Mouse (Mus musculus) spleen, adult 18-20 months (tissue): ENCODE measurements at regions not wholly inside any gene's neighbourhood (a gene's known extent, or its start where the extent isn't known, plus 50 kb on each side); places are given as distances from the start of the nearest gene placed in this dataset.
"Not testable (repeated sequence)": the region's sequence is repeated elsewhere in the genome, so short reads cannot be mapped to it uniquely, and the experiment has no call there.

Experiments
- DNase-seq, 2 experiments: peaks; one replicate each; pipeline ENCODE4 v3.0.0; 2022; ENCODE audit warnings: mixed read lengths in 2 of 2

GRCm38 (mm10) chr13:99128979-99129378, 55.6 kb upstream of the Zfp366 start:
- DNase-seq: no peak

DNA sequence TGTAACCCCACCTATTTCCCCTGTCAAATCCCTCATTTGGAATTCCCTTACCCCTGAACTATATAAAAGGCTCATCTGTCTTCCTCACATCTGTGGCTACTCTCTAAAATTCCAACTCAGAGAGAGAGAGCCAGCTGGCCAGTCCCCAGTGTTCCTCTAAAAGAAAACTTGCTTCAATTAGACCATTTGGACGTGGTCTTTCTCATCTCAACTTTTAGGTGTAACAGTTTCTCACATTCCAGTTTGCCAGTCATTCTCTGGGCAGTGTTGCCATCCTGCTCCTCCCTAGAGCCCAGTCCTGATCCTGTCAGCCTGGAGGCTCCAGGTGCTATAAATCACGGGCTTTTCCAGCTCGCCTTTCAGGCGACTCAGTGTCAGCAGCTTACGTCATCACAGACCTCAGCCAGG, 56.3 kb upstream of the Zfp366 start:
- no peak for DNase-seq

- no peak for DNase-seq
These were observed 56.9 kb upstream of the Zfp366 start for GRCm38 (mm10) chr13:99127716-99128115.

DNA sequence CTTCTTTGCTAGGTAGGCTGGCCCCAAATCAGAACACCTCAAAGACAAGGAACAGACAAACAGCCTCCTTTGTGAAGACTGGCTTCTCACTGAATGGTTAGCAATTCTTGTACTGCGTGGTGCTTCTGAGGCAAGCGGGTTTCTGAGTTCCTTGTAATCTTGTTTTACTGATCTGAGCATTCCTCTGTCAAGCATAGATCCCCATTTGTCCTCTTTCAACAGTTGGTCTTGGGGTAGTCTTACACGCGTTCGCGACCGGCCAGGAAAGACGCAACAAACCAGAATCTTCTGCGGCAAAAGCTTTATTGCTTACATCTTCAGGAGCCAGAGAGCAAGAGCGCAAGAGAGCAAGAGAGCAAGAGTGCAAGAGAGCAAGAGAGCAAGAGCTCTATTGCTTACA, 57.7 kb upstream of the Zfp366 start:
- not testable (repeated sequence) for DNase-seq

- no peak for DNase-seq
These were observed 58.1 kb upstream of the Zfp366 start for GRCm38 (mm10) chr13:99126538-99126937.

GRCm38 (mm10) chr13:99125946-99126345, 58.7 kb upstream of the Zfp366 start:
- DNase-seq: no peak

DNA sequence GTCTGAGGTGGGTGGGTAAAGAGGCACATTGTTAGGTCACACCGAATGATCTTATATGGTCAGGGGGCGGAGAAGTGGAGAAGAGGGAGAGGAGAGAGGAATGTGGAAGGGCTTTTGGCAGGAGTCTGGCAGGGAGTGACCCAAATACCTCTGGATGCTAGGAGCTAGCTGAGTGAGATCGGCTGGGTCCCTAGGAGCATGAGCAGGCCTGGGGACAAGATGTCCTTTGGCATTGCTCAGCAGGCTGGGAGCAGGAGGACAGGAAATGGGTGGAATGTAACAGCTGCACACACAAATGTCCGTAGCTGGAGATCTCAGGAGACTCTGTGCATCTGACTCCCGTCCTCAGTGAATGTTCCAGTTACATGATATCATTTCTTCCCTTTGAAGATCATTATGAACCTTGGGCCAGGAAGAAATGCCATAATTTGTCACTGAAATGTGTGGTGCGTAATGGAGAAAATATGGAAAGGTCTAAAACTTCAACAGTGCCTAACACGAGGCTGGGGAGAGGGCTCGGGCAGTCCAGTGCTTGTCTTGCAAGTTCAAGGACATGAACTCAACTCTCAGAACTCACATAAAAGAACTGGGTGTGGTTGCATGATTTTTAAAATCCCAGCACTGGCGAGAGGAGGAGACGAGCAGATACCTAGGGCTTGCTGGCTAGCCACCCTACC, 59.6 kb upstream of the Zfp366 start:
- no peak for DNase-seq

GRCm38 (mm10) chr13:99124141-99124540, 60.5 kb upstream of the Zfp366 start:
- DNase-seq: no peak

DNA sequence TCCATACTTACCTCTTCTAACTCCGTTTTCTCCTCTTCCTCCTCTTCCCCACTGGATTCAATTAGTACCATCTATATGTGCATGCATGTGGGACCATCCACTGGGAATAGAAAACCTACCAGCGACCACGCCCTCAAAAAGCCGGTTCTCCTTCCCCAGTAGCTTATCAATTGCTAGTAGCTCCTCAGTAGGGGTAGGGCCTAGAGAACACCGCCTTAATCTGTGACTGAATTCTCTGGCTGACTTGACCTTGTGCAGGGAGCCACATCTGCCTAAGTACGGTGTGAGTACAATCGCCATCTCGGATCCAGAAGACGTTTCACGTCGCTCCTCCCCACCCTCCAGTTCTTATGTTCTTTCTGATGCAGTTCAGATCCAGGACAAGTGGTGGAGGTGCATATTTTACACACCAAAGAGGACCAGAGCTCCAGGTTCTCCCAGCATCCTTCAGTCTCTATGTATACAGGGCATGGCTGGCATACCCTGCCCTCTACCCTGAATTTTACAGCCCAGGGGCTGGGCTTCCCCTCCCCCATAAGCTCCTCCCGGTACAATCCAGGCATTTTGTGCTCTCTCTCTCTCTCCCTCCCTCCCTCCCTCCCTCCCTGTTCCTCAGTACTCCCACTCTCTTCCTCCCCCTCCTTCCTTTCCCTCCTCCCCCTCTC, 61.0 kb upstream of the Zfp366 start:
- no peak for DNase-seq

DNA sequence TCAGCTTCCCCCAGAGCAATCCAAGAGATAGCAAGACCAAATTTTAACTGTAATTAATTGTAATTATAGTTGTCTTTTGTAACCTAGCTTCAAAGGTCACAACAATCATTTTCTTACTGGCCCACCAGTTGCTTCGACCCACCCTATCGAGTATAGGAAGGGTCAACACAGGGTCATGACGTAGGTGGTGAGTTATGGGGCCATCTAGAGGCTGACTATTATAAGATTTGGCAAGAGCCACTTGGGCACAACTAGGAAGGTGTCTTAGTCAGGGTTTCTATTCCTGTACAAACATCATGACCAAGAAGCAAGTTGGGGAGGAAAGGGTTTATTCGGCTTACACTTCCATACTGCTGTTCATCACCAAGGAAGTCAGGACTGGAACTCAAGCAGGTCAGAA, 62.1 kb upstream of the Zfp366 start:
- not testable (repeated sequence) for DNase-seq

DNA sequence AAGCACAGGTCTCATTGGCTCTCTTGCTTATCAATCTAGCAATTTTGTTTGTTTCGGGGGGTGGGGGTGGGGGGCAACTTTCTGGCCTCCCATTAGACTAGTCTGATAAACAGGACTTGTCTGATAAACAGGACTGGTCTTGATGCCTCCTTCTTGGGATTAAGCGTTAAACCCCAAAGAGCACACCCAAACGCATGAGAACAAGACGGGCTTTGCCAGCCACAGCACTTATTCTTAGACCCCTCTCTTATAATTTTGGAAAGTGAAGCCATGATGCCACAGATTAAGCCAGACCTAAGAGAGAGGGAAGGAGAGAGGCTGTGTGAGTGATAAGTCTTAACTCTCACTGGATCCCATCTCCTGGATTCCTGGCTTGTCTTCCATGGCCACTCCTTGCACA, 63.5 kb upstream of the Zfp366 start:
- no peak for DNase-seq

DNA sequence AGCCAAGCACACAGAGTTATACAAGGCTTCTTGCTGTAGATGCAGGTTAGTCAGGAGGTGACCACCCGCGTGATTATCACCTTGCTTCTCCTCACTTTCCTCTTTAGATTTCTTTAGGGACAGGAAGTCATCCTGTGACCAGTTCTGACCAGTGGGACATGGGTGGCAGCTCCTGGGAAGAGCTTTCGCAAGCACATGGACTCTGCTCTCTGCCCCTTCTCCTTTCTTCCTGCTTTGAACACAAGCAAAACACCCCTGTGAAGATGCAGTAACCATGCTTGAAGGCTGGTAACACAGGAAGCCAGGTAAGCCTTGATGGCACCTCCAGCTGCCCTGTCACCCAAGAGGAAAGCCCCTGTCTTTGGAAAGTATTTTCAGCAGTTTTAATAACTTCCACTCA, 64.7 kb upstream of the Zfp366 start:
- DNase-seq: no peak

DNA sequence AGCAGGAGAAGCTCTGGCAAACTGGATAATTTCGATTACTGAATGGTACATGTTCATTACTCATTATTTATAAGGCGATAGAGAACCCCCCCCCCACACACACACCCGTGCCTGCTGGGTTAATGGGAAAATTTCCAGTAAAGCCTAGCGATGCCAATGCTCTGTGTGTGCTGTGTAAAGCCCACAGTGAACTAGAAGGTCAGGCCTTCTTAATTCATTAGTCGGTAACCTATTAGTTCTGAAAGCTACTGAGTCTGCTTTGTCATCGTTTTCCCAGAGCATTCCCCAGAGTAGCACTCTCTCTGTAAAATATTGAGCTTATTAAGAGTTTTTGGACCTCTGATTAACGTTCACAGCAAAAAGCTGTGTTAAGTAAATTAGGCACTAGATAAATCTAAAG, 65.7 kb upstream of the Zfp366 start:
- no peak for DNase-seq

GRCm38 (mm10) chr13:99115541-99115940, 69.1 kb upstream of the Zfp366 start:
- DNase-seq: peak in 1 of 2 experiments; percentile 10

GRCm38 (mm10) chr13:99114565-99114964, 70.1 kb upstream of the Zfp366 start:
- no peak for DNase-seq

DNA sequence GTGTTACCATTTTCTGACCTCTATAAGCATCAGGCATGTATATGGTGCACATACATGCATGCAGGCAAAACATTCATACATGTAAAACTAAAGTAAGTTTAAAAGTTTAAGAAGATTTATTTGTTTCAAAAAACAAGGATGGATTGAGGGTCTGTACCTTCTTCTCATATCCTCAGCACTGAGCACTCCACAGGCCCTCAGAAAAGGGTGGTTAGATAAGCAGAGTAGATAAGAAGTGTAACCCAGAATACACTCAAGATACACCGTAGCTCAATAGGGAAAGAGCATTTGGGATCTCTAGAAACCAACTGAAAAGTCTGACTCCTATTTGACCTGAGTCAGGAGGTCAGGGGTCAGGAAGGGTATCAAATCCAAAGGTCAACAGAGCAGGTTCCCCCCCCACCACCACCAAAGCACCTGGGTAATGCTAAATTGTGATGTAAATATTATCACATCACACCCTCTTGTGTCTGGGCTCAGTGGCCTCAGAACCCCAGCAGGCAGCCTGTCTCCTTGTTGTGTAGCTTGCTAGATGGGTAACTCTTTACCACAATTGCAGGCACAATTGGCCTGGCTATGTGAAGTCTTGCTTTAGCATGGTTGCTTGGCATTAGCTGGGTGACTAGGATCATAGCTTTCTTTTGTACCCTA, 72.8 kb upstream of the Zfp366 start:
- DNase-seq: no peak

DNA sequence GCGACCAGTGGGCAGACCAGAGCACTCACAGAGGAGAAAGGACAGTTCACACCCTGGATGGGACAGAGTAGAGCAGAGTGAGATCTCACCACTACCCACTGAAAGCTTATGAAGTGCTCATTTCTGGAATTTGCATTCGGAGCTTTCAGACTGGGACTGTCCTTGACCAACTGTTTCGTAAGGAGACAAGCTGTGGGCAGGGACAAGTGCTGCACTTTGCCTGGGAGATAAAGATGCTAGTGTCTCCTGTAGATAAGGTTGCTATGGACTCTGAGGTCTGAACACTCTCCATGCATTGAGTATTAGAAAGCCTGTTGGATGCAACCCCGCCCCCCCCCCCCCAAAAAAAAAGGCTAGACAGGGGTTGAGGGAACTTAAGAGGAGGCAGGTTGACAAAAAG, 76.6 kb upstream of the Zfp366 start:
- no peak for DNase-seq

DNA sequence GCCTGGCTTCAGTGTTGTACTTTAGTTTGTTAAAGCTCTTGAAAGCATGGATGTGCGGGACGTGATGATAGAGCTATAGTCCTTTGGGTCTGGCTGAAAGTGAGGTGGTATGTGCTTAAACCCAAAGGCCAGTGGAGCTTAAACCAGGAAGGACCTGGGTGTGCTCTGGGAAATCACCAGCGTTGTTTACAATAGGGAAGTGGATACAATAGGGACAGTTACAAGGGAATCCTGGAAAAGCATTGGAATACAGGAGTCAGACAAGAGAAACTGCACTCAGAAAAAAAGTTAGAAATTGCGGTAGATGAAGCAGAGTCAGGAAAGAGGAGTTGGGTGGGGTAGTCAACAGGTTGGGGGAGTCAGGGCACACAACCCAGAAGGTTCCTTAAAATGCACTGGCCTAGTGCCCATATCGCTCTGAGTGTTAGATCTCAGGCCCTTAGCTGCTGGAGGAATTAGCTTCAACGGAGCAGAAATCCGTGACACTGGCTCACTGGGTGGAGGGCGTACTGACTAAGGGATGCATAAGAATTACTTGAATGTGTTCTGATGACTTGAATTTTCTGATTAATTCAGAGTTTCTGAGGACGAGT, 82.4 kb upstream of the Zfp366 start:
- DNase-seq: no peak

- no peak for DNase-seq
These were observed 83.9 kb upstream of the Zfp366 start for GRCm38 (mm10) chr13:99100430-99101409.

DNA sequence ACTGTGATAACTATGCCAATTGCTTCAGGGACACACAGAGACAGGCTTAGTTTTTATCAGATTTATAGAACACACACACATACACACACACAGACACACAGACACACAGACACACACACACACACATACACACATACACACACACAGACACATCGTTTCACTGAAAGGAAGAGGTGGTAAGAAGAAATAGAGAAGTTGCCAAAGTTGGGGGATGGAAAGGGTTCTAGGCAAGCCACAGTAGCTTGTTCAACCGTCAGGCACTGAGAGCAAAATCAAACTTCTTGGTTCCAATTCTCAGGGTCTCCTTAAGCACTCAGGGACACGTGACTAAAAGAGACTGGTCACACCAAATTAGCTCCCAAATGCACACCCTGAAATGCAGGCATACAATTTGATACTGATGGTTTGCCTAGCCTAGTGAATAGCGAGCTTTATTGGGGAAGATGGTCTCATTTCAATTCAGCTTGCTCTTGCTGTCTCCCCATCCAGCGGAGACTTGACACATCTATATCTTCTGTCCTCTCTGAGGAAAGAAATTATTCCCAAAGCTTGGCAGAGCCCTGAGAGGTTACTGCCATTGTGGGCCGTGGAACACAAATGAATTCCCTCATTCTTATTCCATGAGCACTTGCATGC, 84.7 kb upstream of the Zfp366 start:
- DNase-seq: no peak

GRCm38 (mm10) chr13:99099226-99099625, 85.4 kb upstream of the Zfp366 start:
- DNase-seq: no peak
